Mouse (Mus musculus): ENCODE data around the gene Slc26a5. TPM values are rescaled to one million over a fixed set of nuclear protein-coding genes. Genes with fewer than 3 reads are reported as not detected.

Slc26a5 gene
- total RNA-seq, 2 experiments from 2014 or later, result not detected

Other genes starting within 250 kb of the Slc26a5 start
- not detected in 2 replicates for gene Fbxl13, start 220.0 kb downstream of the Slc26a5 start, total RNA-seq (2015; ENCODE audit: low replicate concordance)
- gene Fbxl13, start 220.0 kb downstream of the Slc26a5 start, total RNA-seq (2017; ENCODE audit: low replicate concordance), result not detected in 2 replicates
- gene Armc10, start 219.8 kb downstream of the Slc26a5 start, total RNA-seq (2015; ENCODE audit: low replicate concordance), result 11.0 and 16.7 TPM in 2 replicates
- gene Armc10, start 219.8 kb downstream of the Slc26a5 start, total RNA-seq (2017; ENCODE audit: low replicate concordance), result 4.6 and 5.1 TPM in 2 replicates
- 0.19 and 0.63 TPM in 2 replicates for gene Napepld, start 164.2 kb downstream of the Slc26a5 start, total RNA-seq (2015; ENCODE audit: low replicate concordance)
- 0.60 and 2.0 TPM in 2 replicates for gene Napepld, start 164.2 kb downstream of the Slc26a5 start, total RNA-seq (2017; ENCODE audit: low replicate concordance)
- 14.6 and 20.8 TPM in 2 replicates for gene Pmpcb, start 128.5 kb downstream of the Slc26a5 start, total RNA-seq (2015; ENCODE audit: low replicate concordance)
- 31.6 and 35.8 TPM in 2 replicates for gene Pmpcb, start 128.5 kb downstream of the Slc26a5 start, total RNA-seq (2017; ENCODE audit: low replicate concordance)
- gene Dnajc2, start 80.4 kb downstream of the Slc26a5 start, total RNA-seq (2015; ENCODE audit: low replicate concordance), result 24.2 and 26.3 TPM in 2 replicates
- gene Dnajc2, start 80.4 kb downstream of the Slc26a5 start, total RNA-seq (2017; ENCODE audit: low replicate concordance), result 33.3 and 36.5 TPM in 2 replicates
- gene Psmc2, start 80.3 kb downstream of the Slc26a5 start, total RNA-seq (2015; ENCODE audit: low replicate concordance), result 38.2 and 38.4 TPM in 2 replicates
- gene Psmc2, start 80.3 kb downstream of the Slc26a5 start, total RNA-seq (2017; ENCODE audit: low replicate concordance), result 35.4 and 40.5 TPM in 2 replicates